Mouse (Mus musculus) right cerebral cortex, postnatal 25 days (tissue): ENCODE measurements around the gene Tmem199.
"Not testable (repeated sequence)": the region's sequence is repeated elsewhere in the genome, so short reads cannot be mapped to it uniquely, and the experiment has no call there.

ENCODE experiments used
- DNase-seq: peaks from one replicate; pipeline ENCODE4 v3.0.0; 2022

Gene Tmem199

GRCm38 (mm10) chr11:78512025-78512957 is at the start of gene Tmem199, which contains the start of gene Poldip2:
Gene Tmem199, minus strand, starts transcription at chr11:78512172.
Gene Poldip2, plus strand, starts transcription at chr11:78512193.
- peak; percentile 88 for DNase-seq

- DNase-seq = peak; percentile 59
Observed at GRCm38 (mm10) chr11:78560447-78560846, 48.5 kb upstream of the Tmem199 start.

GRCm38 (mm10) chr11:78557241-78557640 is 45.3 kb upstream of the Tmem199 start:
- DNase-seq = no peak

- no peak for DNase-seq
Observed at GRCm38 (mm10) chr11:78556070-78556469, 44.1 kb upstream of the Tmem199 start.

GRCm38 (mm10) chr11:78555623-78556022 is 43.7 kb upstream of the Tmem199 start:
- DNase-seq = no peak

GRCm38 (mm10) chr11:78551059-78551398 is 39.1 kb upstream of the Tmem199 start:
- DNase-seq = no peak

- DNase-seq = peak; percentile 94
Observed at GRCm38 (mm10) chr11:78550168-78551058, 38.4 kb upstream of the Tmem199 start, which contains the start of gene Tmem97. Gene Tmem97, minus strand, starts transcription at chr11:78550777.

DNA sequence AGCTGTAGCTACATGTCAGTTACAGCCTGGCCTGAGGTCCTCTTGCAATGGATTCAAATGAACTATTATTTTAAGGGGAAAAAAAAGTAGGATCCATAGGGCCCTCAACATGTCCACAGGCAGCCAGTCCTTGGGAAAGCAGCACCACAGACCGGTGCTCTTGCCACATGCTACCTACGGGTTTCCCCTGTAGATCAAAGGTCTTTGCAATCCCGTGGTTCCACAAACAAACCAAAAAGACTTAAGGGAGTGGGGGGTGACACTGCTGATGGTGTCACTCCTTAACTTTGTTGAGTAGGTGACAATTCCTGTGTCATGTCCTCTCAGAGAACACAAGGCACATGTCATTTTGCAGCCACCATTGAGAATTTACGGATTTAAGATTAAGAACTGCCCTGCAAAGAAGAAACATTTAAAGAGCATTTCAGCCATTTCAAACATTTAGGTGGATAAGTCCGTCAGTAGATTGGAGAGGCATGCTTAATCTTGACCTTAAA is 37.6 kb upstream of the Tmem199 start:
- no peak for DNase-seq

GRCm38 (mm10) chr11:78547718-78548460 is 35.9 kb upstream of the Tmem199 start:
- DNase-seq = no peak

GRCm38 (mm10) chr11:78545181-78545580 is 33.2 kb upstream of the Tmem199 start:
- no peak for DNase-seq

DNA sequence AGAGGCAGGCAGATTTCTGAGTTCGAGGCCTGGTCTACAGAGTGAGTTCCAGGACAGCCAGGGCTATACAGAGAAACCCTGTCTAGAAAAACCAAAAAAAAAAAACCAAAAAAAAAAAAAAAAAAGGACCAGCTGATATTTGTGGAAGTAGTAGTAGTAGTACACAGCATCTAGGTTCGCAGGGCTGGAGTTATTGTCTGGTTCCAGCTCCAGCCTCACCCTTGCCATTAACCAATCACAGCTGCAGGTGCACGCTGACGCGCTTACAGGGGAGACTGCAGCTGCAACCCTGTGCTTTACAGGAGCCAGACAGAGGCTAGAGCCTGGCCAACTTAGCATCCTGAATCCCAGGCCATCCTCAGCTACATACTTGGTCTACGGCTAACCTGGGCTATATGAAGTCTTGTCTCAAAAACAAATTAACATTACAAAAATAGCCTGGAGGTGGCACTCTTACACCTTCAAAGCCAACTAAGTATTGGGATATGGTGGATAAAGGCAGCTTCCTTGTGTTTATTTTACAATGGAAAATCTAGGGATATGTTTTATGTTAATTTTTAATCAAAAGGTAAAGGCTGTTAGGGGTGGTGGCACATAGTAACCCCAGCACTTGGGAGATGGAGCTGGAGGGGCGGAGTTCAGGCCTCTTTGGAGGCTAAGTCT is 32.6 kb upstream of the Tmem199 start:
- no peak for DNase-seq

GRCm38 (mm10) chr11:78540358-78540757 is 28.4 kb upstream of the Tmem199 start:
- DNase-seq = no peak

GRCm38 (mm10) chr11:78536690-78537084 is 24.7 kb upstream of the Tmem199 start:
- no peak for DNase-seq

DNA sequence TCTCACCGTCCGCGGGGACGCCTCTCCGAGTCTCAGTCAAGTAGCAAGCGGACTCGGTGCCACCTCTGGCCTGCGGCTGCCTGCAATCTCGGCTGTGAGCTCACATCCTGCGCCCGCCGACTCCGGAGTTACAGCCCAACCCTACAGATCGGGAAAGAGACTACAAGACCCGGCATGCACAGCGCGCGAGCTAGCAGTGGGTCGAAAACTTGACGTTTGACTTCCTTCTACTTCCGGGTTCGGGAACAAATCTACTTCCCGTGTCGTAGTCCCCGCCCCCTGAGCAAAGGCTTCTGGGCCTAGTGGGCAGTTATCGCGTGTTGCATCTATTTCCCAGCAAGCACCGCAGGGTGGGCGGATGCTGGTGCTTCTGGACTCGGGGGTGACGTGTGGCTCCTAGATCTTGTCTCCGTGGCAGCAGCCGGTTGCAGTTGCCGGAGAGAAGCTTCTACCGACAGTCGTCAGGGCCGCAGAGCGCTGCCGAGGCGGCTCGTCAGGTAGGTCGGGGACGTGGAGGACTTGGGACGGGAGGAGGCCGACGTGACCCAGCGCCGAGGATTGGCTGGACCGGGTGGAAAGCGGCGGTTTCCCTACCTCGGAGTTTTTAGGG is 24.2 kb upstream of the Tmem199 start, which contains the start of the genes Tnfaip1 and Ift20:
Tnfaip1 (minus strand) TSS at position 253 of the 610 bp plus-strand sequence.
Ift20 (plus strand) TSS at position 282 of the 610 bp plus-strand sequence.
- DNase-seq = peak; percentile 97

- no peak for DNase-seq
Observed at GRCm38 (mm10) chr11:78535376-78536079, 23.6 kb upstream of the Tmem199 start.

DNA sequence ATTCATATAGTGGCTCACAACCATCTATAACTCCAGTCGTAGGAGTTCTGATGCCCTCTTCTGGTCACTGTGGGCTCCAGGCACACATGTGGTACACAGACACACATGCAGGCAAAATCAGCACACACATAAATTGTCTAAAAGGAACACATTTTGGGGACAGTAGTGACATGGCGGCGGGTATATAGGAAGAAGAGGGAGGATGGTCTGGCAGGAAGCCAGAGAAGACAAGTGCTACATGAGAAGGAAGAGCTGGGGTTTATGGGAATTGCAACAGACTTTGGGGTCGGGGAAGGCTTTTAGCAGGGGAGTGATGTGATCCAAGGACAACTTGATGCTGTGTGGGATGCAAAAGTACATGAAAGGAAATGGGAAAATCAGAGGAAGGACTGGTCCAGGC is 22.5 kb upstream of the Tmem199 start:
- DNase-seq = no peak

- not testable (repeated sequence) for DNase-seq
Observed at GRCm38 (mm10) chr11:78531515-78531914, 19.5 kb upstream of the Tmem199 start.

DNA sequence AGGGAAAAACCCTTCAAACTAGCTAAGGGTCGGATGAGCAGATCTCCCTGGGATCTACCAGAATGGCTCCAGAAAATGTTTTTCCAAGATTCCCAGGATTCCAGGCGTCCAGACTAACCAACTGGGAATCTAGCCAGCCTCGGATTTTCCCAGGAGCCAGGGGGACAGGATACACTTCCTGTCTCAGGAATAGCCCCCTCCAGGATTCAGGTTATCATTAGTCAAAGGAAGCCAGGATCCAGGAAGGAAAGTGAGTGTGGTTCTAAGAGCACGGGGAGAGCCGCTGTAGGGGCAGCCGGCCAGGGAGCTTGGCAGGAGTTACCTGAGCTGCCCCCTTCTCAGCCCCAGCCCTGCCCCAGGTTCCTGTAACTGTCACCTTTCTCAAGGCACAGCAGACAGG is 19.1 kb upstream of the Tmem199 start:
- DNase-seq = no peak

DNA sequence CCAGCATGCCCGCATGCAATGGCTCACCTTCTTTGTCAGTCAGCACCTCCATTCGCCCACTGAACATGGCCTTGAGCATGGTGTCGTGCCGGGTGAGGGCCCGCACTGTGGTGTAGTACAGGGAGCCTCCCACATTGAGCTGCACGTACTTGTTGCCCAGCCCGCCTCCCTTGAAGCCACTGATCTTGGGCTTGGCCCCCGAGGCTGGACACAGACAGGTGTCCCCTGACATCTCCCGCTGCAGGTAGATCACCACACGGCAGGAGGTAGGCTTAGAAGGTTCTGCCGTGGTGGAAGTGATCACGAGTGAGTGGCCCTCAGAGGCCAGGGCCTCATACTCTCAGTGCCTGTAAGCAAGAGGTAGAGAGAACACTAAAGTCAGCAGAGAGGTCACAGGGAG is 18.0 kb upstream of the Tmem199 start:
- no peak for DNase-seq

DNA sequence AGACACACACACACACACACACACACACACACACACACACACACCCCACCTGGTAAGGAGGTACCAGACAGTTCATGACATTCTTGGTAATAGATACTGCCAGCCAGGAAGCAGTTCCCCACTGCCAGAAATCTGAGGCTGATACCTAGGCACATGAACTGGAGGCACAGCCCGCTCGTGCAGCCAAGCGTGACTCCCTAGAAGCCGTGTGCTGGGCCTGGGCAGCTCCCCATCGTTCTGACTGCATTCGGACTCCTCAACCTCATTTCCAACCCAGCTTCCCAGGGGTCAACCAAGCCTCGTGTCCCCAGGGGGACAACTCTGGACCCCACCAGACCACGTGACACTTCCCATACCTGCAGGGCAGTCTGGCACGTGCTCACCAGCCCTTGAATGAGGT is 16.7 kb upstream of the Tmem199 start:
- no peak for DNase-seq

GRCm38 (mm10) chr11:78524838-78525237 is 12.9 kb upstream of the Tmem199 start:
- DNase-seq = no peak
